Mouse (Mus musculus) thymus, adult 2 months (tissue): ENCODE measurements at regions not wholly inside any gene's neighbourhood (a gene's known extent, or its start where the extent isn't known, plus 50 kb on each side); places are given as distances from the start of the nearest gene placed in this dataset.

Source experiments
- DNase-seq: peaks from one replicate; pipeline ENCODE4 v3.0.0; 2021
- H3K27ac ChIP-seq: fragments of 200-500 bp; 2 replicates; pipeline ENCODE4 v1.5.1; 2012; ENCODE audit warnings: low read length, control low read depth; ENCODE audit not compliant: control insufficient read depth, insufficient read depth
- H3K27me3 ChIP-seq: fragments of 200-500 bp; 2 replicates; pipeline ENCODE4 v1.6.1; 2012; ENCODE audit warnings: mild to moderate bottlenecking, low read length, moderate library complexity, mixed read lengths; ENCODE audit not compliant: control insufficient read depth, insufficient read depth
- H3K36me3 ChIP-seq: fragments of 200-500 bp; 2 replicates; pipeline ENCODE4 v1.6.1; 2012; ENCODE audit warnings: mild to moderate bottlenecking, low read length, moderate library complexity; ENCODE audit not compliant: control insufficient read depth, insufficient read depth
- H3K4me1 ChIP-seq: fragments of 200-500 bp; replicated peaks from 2 replicates; pipeline ENCODE4 v1.6.1; 2012; ENCODE audit warnings: low read length; ENCODE audit not compliant: control insufficient read depth, insufficient read depth
- H3K4me3 ChIP-seq: fragments of 200-500 bp; 2 replicates; pipeline ENCODE4 v1.5.1; 2012; ENCODE audit warnings: mild to moderate bottlenecking, low read length, control low read depth, moderate library complexity; ENCODE audit not compliant: control insufficient read depth, insufficient read depth
- CTCF ChIP-seq: fragments of 200-500 bp; IDR thresholded peaks from 2 replicates; pipeline ENCODE4 v1.5.1; 2012; ENCODE audit warnings: mild to moderate bottlenecking, control low read depth, low read length, moderate library complexity, borderline replicate concordance; ENCODE audit not compliant: control insufficient read depth, poor library complexity, insufficient read depth; ENCODE audit errors: extremely low read depth
- POLR2A ChIP-seq: fragments of 200-500 bp; IDR thresholded peaks from 2 replicates; pipeline ENCODE4 v1.6.1; 2012; ENCODE audit warnings: mild to moderate bottlenecking, low read length, control low read depth, moderate library complexity; ENCODE audit not compliant: control insufficient read depth, poor library complexity, insufficient read depth; ENCODE audit errors: extremely low read depth
- WGBS: fragments of 180-500 bp; shearing (Covaris S2); methylation state at CpG from one replicate; pipeline ENCODE4 v1.1.7; 2018; 5-methylcytosine and 5-hydroxymethylcytosine counted together

- WGBS, result 36% methylated on average over 3 of the region's 3 CpGs
- Histone ChIP-seq H3K27ac (peak overlapping the region; percentile 60; the same call in 1 of the 2 replicates), H3K36me3 (no peaks in the 10 kb centered on the region), H3K27me3 (no peaks in the 10 kb centered on the region), H3K4me1 (no peaks in the 10 kb centered on the region), H3K4me3 (no peak overlapping the region)
- TF ChIP-seq CTCF (no peak), POLR2A (no peak)
- DNase-seq, result no peak
Measured at GRCm38 (mm10) chr5:97705270-97705669, 248.4 kb upstream of the Gk2 start.

DNA sequence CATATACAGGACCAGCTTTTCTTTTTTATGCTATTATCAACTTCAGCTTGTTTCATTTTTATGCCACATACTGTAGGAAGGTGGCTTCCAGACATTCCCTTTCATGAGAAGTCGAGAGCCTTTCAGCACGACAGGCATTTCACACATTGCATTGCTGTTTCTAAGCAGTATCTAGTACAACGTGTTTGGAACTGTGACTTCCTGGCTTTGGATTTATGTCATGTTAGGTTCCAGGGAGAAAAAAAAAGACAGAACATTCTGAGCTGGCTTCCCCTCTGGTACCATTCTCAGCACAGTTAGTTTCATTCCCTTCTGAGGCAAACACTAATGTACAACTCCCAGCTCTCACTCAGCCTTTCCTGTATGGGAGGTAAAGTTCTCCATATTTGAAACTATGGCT, 243.7 kb upstream of the Gk2 start:
- no peak overlapping the region for H3K27ac ChIP-seq
- WGBS, result 71% methylated on average over 3 of the region's 3 CpGs
- DNase-seq, result no peak

GRCm38 (mm10) chr5:97697581-97698134, 240.8 kb upstream of the Gk2 start:
- 89% methylated on average over 8 of the region's 8 CpGs for WGBS
- H3K27ac ChIP-seq, result no peak overlapping the region
- no peak for DNase-seq
- TF ChIP-seq POLR2A (no peak), CTCF (no peak)
- no peaks in the 10 kb centered on the region for H3K4me1 ChIP-seq
- H3K4me3 ChIP-seq, result no peak overlapping the region
- no peaks in the 10 kb centered on the region for H3K27me3 ChIP-seq
- H3K36me3 ChIP-seq, result no peaks in the 10 kb centered on the region

More for the DNA sequence above, 243.7 kb upstream of the Gk2 start:
- Histone ChIP-seq H3K36me3 (no peaks in the 10 kb centered on the region), H3K4me3 (no peak overlapping the region), H3K4me1 (no peaks in the 10 kb centered on the region), H3K27me3 (no peaks in the 10 kb centered on the region)
- TF ChIP-seq POLR2A (no peak), CTCF (no peak)

DNA sequence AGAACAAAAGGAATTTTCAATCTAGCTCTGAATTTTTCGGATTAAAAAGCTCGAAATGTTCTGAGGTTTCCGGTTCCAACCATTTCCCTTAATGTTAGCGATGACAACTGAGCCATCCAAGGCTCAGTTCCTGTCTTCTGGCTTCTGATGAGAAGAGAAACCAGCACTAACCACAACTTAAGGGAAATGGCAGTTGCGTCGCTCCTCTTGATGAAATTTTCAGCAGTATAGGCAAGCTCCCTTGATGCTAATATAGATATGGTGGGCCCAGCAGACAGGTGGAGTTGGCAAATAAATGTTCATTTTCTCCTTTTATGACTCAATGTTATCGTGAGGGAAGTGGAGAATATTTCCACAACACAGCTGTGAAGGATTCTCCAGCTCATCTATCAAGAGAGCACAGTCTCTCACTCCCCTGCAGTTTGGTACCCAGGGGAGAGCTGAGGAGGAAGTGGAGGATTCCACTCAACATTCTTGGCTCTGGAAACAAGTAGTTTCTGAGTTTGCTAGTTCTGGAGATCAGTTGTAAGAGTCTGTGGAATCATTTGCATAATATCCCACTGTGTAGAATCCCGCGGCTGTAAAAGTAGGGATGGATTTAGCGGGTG, 236.6 kb upstream of the Gk2 start:
- DNase-seq, result no peak
- Histone ChIP-seq H3K4me3 (no peak overlapping the region), H3K27me3 (no peaks in the 10 kb centered on the region), H3K27ac (no peak overlapping the region), H3K36me3 (no peaks in the 10 kb centered on the region), H3K4me1 (no peaks in the 10 kb centered on the region)
- TF ChIP-seq CTCF, result no peak
- no peak for TF ChIP-seq POLR2A
- 57% methylated on average over 10 of the region's 10 CpGs for whole genome bisulfite sequencing

GRCm38 (mm10) chr5:97685443-97685842, 228.6 kb upstream of the Gk2 start:
- no peaks in the 10 kb centered on the region for H3K27me3 ChIP-seq
- H3K4me1 ChIP-seq, result no peaks in the 10 kb centered on the region
- no peaks in the 10 kb centered on the region for H3K36me3 ChIP-seq
- DNase-seq, result no peak
- no peak overlapping the region for H3K4me3 ChIP-seq
- TF ChIP-seq POLR2A (no peak), CTCF (no peak)
- H3K27ac ChIP-seq, result no peak overlapping the region

- H3K27me3 ChIP-seq, result no peaks in the 10 kb centered on the region
- H3K4me1 ChIP-seq, result no peaks in the 10 kb centered on the region
- DNase-seq, result no peak
- TF ChIP-seq POLR2A (no peak), CTCF (no peak)
- H3K27ac ChIP-seq, result no peak overlapping the region
- H3K36me3 ChIP-seq, result no peaks in the 10 kb centered on the region
- 79% methylated on average over 4 of the region's 4 CpGs for WGBS
- H3K4me3 ChIP-seq, result no peak overlapping the region
Measured at GRCm38 (mm10) chr5:97684592-97685258, 227.9 kb upstream of the Gk2 start.

- WGBS, result 93% methylated on average over 3 of the region's 3 CpGs
- H3K4me3 ChIP-seq, result no peak overlapping the region
Measured at GRCm38 (mm10) chr5:97669726-97670125, 212.9 kb upstream of the Gk2 start.

More at GRCm38 (mm10) chr5:97669726-97670125, 212.9 kb upstream of the Gk2 start:
- no peaks in the 10 kb centered on the region for H3K36me3 ChIP-seq
- TF ChIP-seq POLR2A (no peak), CTCF (no peak)
- no peak for DNase-seq
- H3K27ac ChIP-seq, result no peak overlapping the region
- no peaks in the 10 kb centered on the region for H3K4me1 ChIP-seq
- no peaks in the 10 kb centered on the region for H3K27me3 ChIP-seq
